Mouse (Mus musculus) brown adipose tissue, adult 24 weeks (tissue): ENCODE data around the gene Pkd1l1. TPM values are rescaled to one million over a fixed set of nuclear protein-coding genes. Genes with fewer than 3 reads are reported as not detected.

Experiments used
- H3K27ac ChIP-seq: fragments of 200-500 bp; replicated peaks from 2 replicates; pipeline ENCODE4 v1.5.1; 2012; ENCODE audit warnings: low read depth, mild to moderate bottlenecking, low read length
- H3K4me1 ChIP-seq: fragments of 200-500 bp; 2 replicates; pipeline ENCODE4 v1.6.1; 2012; ENCODE audit warnings: low read length, mixed read lengths; ENCODE audit not compliant: control insufficient read depth, insufficient read depth, insufficient read length
- H3K4me3 ChIP-seq: fragments of 200-500 bp; 2 replicates; pipeline ENCODE4 v1.5.1; 2012; ENCODE audit warnings: low read depth, mild to moderate bottlenecking, low read length, moderate library complexity; ENCODE audit not compliant: insufficient read depth
- polyA plus RNA-seq: library from polyadenylated mRNA; stranded (reverse); fragments of >200 nt; gene quantifications from 2 replicates; pipeline ENCODE4 v1.2.4, GENCODE M21; 2012; ENCODE audit not compliant: missing spikeins, insufficient read depth, insufficient read length

The Pkd1l1 gene
- polyA plus RNA-seq, 1 experiment: not detected

DNA sequence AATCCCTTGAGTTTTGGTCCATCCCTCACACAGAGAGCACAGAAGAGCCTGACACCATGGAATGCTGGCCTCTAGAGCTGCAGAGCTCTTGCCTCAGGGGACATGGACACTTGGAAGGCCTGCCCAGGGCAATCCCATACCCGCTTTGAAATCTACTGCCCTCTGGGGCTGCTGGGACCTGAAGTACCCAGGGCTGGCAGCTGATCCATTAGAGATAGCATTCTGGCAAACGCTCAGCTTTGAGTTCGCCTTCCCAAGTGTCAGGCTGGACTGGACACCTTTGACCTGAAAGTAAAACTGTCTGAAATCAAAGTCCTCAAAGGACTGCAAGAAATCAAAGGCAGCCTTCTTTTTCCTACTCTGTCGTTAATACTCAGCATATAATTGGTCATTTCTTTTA is 15.0 kb downstream of the Pkd1l1 start:
- Histone ChIP-seq H3K4me3 (no peak overlapping the region), H3K4me1 (no peaks in the 10 kb centered on the region), H3K27ac (no peak overlapping the region)

DNA sequence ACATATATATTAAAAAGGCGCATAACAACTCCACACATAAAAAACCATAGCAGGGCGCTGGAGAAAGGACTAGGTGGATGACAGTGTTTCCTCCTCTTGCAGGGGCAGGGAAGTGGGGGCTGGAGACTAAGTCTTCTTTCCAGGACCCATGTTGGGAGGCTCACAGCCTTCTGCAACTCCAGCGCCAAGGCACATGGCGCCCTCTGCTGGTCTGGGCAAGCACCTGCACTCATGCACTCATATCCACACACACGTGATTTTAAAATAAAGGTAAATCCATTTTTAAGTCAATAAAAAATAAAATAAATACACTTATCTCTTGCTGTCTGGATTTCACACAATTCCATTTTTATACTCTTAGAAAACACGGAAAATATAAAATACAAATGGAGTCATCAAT is 16.0 kb downstream of the Pkd1l1 start:
- no peak overlapping the region for H3K27ac ChIP-seq
- H3K4me3 ChIP-seq: no peak overlapping the region
- H3K4me1 ChIP-seq: no peaks in the 10 kb centered on the region

DNA sequence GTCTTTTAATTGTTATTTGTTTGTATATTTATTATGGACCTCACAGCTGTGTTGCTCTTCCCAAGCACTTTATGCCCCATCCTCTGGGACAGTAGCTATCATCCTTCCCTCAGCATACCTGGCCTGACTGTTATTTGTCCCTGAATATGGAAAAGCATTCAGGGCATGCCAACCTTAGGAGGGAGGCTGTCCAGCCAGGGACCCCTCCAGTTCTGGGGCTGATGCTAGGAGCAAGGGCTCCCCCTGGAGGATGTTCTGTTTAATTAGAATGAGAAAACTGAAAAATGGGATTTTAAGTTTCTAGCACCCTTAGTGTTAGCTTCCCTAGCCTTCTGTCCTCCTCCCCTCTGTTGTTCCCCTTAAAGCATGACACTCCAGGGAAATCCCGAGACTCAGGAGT is 17.4 kb downstream of the Pkd1l1 start:
- Histone ChIP-seq H3K4me3 (no peak overlapping the region), H3K27ac (no peak overlapping the region), H3K4me1 (no peaks in the 10 kb centered on the region)

DNA sequence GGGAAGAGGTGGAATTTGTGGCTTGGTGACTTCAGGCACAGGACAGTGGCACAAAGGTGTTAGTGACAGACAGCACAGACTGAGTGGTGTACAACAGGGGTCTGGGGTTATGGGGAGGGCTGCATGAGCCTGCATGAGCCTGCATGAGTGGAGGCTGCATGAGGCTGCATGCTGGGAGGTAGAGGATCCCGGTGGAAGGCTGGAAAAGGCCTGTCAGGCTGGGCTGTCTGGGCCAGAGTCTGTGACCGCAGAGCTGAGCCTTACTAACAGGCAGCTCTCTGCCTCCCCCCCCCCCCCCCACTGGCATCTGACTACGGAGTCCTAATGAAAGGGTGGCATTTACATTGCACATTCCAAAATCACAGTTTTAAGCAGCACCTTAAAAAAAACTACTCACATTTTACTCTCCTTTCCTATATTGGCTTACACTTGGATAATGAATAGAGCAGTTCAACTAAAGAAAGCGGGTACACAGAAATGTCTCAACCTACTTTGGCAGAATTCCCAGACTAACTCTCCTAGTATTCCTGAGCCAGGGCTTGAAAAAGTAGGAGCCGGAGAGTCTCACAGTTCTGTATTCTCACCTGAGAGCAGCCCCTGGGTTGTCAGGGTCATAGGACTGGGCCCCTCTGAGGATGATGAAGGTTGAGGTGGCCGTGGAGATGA is 23.2 kb downstream of the Pkd1l1 start:
- H3K4me3 ChIP-seq: no peak overlapping the region
- no peaks in the 10 kb centered on the region for H3K4me1 ChIP-seq
- H3K27ac ChIP-seq: no peak overlapping the region

DNA sequence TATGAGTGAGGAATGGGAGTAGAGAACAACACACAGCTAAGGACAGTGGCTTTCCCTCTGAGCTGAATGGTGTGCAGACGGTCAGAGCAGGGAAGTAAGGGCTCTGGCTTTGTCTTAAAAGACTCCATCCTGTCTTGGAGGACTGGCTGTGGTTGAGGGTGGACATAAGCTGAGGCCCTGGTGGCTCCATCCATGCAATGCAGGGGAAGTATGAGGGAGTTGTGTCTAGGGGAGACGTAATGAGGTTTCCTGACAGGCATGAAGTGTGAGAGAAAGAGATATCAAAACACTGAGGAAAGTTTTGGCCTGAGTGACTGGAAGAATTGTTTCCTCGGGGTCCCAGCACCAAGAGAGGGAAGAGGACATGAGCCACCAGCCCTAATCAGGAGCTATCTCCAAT is 24.2 kb downstream of the Pkd1l1 start:
- H3K4me1 ChIP-seq: no peaks in the 10 kb centered on the region
- H3K4me3 ChIP-seq: no peak overlapping the region
- H3K27ac ChIP-seq: no peak overlapping the region

DNA sequence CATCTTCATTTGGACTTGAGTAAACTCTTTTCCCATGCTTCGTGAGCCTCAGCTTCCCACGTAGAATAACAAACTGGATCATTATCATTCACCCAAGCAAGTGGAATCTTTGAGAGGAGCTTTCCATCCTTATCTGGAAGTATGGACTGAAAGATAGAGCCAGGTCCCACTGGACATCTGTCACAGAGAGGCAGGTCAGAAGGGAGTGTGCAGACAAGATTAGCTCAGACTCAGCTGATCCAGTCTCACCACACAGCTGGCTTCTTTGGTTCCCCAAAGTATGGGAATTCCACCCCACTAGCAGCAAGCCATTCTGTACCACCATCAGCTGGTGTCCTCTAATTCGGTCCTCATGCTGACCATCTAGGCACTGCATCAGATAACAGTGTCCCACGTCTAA is 29.0 kb downstream of the Pkd1l1 start:
- no peak overlapping the region for H3K4me3 ChIP-seq
- no peaks in the 10 kb centered on the region for H3K4me1 ChIP-seq
- no peak overlapping the region for H3K27ac ChIP-seq

DNA sequence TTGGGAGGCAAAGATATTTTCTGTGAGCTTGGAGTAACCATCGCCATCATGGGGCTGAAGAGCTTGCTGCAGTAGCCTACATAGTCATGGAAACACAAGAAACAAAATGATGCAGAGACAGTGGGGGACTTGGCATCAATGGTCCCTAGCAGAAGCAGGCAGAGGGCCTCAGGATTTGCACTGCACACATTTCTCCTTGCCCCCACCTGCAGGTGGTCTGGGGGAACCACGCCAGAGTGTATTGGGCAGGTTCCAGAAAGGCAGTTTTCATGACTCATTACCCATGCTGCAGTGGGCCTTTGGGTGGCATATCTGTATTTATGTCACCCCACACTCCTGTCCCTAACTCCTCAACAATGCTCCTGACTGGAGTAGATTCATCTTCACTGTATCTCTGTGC is 30.6 kb downstream of the Pkd1l1 start:
- Histone ChIP-seq H3K4me1 (no peaks in the 10 kb centered on the region), H3K4me3 (no peak overlapping the region), H3K27ac (no peak overlapping the region)

DNA sequence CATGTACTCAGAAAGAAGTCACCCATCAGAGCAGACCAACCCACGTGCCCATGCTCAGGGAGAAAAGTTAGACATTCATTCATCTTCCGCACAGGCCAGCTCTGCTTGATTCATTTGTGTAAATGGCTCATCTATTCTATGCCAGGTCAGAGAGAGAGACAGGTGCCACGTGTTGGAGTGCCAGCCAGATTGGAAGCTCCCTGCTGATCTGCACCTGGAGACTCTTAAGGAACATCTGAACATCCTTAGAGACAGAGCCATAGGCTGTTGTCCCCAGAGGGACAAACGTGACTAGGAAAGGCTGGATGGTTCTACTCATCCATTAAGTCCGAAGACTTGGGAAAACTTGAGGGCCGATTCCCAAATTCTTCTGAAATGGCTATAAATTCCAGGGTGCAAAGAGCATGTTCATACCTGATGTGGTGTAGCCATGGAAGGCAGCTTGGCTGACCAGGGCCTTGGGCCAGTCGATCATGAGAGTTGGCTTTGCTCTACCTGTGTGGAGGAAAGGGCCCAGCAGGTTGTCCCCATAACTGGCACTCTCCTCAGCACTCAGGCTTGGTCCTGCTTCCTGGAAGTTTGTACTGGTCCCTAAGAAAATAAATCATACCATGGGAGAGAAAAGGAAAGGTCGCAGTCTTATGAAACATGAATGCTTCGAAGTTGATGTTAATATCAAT is 36.5 kb downstream of the Pkd1l1 start:
- Histone ChIP-seq H3K27ac (no peak overlapping the region), H3K4me3 (no peak overlapping the region), H3K4me1 (no peaks in the 10 kb centered on the region)

DNA sequence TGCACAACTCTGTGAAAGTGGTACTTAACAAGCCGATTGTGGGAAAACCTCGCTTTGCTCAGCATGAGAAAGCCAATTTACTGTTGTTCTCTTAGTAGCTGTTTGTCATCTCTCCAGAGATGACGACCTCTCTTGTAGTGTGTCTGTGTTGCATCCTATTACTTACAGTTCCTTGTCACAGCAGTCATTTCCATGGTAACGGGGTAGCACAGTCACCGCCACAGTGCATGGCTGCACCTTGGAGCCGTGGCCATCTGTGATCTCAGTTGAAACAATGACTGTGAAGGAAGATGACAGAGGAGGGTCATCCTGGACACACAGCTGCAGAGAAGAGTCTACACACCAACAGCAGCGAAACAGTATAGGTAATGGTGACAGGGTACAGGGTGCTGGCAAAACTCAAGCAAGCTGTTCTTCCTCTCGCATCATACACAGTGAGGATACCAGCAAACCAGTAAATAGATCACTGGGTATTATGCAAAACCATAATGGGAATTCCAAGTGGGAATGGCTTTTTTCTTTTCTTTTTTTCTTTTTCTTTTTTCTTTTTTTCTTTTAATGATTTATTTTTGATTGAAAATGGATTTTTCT is 56.9 kb downstream of the Pkd1l1 start:
- no peak overlapping the region for H3K27ac ChIP-seq
- H3K4me3 ChIP-seq: no peak overlapping the region
- no peaks in the 10 kb centered on the region for H3K4me1 ChIP-seq

DNA sequence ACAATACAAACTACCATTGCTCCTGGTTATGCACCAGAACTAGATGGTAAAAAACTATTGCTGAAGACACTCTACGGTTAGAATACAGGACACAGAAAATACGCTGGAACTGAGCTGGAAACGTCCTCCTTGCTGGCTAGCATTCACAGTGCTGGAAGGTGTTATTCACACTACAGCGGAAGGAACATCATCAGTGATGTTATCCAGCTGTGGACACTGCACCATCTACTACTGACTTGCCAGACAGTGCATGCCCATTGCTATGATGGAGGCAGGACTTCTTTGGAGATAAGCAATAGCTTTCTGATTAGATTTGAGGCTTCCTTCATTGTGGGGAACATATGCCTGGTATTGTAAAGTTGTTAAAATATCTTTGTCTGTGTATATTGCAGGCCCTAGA is 90.3 kb downstream of the Pkd1l1 start:
- Histone ChIP-seq H3K4me1 (no peaks in the 10 kb centered on the region), H3K27ac (no peak overlapping the region), H3K4me3 (no peak overlapping the region)

DNA sequence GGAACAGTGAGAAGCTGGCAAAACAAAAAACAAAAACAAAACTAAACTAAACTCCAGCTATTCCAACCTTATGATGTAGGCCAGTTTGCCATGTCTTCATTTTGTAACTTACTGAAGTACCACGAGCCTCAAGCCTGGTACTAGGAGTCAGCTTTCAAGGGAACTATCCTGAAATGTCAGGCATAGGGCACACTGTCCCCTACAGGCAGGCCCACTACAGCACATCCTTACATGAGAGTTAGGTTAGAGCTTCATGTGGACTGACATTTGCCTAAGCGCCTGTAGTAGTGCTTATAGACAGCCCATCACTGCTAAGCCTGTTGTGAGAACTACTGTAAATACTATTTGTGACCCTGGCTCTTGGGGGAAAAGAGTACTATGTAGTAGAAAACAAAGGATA is 91.5 kb downstream of the Pkd1l1 start:
- Histone ChIP-seq H3K4me1 (no peaks in the 10 kb centered on the region), H3K4me3 (no peak overlapping the region), H3K27ac (no peak overlapping the region)

DNA sequence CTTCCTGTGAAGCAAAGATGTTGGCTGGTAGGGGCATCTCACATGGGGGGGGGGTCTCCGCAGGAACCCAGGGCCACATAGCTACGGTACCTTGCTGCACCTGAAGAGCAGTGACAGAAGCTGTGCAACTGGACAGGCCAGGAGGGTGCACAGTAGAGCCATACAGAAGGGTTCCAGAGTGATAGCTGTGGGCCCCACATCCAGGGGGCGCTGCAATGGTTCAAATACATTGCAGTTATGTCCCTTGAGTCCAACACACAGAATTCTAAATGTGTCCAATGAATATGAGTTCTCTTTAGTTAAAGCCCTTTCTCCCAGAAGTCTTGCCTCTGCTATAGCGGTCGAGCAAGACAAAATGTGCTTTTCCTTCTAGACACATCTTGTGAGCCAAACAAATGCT is 103.0 kb downstream of the Pkd1l1 start:
- no peak overlapping the region for H3K4me3 ChIP-seq
- H3K4me1 ChIP-seq: no peaks in the 10 kb centered on the region
- H3K27ac ChIP-seq: no peak overlapping the region

DNA sequence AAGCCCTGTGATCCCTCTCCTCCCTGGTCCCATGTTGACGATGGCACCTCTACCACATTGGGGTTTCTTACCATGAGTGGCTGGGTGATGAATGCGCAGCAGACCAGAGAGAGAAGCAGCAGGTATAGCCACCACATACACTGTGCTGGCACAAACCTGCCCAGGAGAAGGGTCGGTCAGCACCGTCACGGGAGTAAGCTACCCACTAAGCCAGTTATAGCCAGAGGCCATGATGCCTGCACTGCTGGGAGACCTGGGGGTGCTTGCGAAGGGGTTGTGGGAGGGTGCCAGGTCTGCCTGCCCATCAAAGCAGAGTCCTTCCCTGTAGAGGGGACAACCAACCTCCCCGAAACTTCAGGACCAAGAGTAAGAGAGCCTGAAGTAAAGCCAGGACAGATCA is 107.0 kb downstream of the Pkd1l1 start:
- no peak overlapping the region for H3K4me3 ChIP-seq
- H3K27ac ChIP-seq: no peak overlapping the region
- H3K4me1 ChIP-seq: no peaks in the 10 kb centered on the region

DNA sequence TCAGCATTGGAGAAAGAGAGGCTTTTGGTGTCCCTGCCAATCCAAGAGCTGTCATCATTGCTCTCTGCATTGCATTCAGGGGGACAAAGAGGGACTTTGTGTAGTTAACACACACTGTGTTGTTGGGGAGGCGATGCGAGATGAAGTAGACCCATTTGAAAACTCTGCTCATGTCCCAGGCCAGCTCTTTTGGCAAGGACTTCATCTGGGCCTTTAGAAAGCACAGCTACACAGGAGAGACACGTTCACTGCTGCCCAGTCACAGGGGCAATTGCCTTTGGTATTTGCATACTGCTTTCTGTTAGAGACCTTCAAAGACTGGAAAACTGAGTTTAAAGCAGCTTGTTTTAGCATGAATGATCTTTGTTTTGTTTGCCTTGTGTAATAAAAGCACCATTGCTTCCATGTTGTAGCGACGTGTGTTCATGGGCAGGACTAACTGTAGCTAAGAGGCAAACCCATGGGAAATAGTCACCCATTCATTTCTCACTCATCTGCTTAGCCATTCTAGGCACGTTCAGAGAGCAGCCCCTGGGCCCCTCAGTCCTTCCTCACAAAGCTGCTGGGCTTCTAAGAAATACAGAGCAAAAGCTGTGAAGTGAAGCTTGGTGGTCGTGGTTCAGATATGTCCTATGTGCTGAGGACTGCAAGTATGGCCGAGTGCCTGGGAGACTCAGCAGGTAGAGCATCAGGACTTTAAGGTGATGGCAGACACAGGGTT is 109.0 kb downstream of the Pkd1l1 start:
- Histone ChIP-seq H3K4me3 (no peak overlapping the region), H3K4me1 (no peaks in the 10 kb centered on the region), H3K27ac (no peak overlapping the region)

DNA sequence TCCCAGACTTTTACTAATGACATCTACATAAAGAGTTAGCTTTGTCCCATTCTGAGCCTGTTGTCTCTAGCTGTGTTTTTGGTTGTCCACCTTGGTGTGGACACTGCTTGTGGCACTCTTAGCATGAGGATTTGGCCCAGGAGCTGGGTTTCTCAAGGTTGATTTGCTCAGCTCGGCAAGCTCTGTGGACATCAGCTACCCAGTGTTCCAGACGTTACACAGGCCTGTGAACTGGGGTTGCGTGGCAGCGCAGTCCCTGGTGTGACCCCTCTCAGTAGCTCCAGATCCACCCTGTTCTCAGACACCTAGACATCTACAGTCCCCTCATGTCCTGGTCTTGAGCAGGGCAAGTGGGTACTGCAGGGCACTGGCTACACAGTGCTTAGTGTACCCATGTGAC is 110.6 kb downstream of the Pkd1l1 start:
- Histone ChIP-seq H3K4me1 (no peaks in the 10 kb centered on the region), H3K4me3 (no peak overlapping the region), H3K27ac (no peak overlapping the region)
